Mouse (Mus musculus): ENCODE measurements around the gene Tctn1.

DNA sequence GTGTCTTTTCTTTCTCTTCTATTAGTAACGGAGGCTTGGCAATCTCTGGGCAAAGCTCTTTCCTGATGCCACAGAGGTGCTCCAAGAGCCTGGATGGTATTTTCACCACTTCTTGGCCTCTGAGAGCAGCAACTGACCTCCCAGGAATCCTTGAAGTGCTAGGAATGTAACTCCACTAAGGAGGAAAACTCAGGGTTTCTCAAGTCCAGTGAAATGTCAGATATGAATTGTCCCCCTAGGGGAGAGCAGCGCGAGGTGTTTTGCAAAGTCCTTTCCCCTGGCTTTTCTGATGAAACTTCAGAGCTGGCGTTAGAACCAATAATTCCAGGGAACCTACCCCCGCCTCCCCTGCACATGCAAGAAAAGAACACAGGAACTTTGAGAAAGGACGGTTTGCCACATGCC lies 16.2 kb upstream of the Tctn1 start:
- no peak for TF ChIP-seq CHD1 (IDR thresholded peaks at IDR 0.05; ENCODE audit: low read depth, low read length)
- TF ChIP-seq CHD2 (IDR thresholded peaks at IDR 0.05; ENCODE audit: low read length): no peak
- no peak for TF ChIP-seq SMC3 (IDR thresholded peaks at IDR 0.05; ENCODE audit: low read depth, low read length)
- no peak for TF ChIP-seq CTCF (IDR thresholded peaks at IDR 0.05 in 2 of 3, conservative IDR thresholded peaks at IDR 0.05 in 1 of 3; ENCODE audit: control insufficient read depth in 1 of 3, insufficient read depth in 1 of 3, low read depth in 2 of 3, low read length in 3 of 3, poor library complexity in 1 of 3, severe bottlenecking in 1 of 3)
- TF ChIP-seq USF2 (IDR thresholded peaks at IDR 0.05; ENCODE audit: borderline replicate concordance in 1 of 2, insufficient read depth in 1 of 2, low read depth in 1 of 2, low read length in 2 of 2): no peak
- no peak for TF ChIP-seq TCF12 (IDR thresholded peaks at IDR 0.05; ENCODE audit: low read depth, low read length)
- TF ChIP-seq POLR2A (IDR thresholded peaks at IDR 0.05; ENCODE audit: control insufficient read depth in 1 of 2, insufficient read depth in 1 of 2, low read depth in 1 of 2, low read length in 2 of 2, poor library complexity in 1 of 2): no peak
- no peak for TF ChIP-seq JUND (IDR thresholded peaks at IDR 0.05; ENCODE audit: low read depth, low read length)
- no peak for TF ChIP-seq TBP (IDR thresholded peaks at IDR 0.05; ENCODE audit: low read depth, low read length)
- TF ChIP-seq NRF1 (IDR thresholded peaks at IDR 0.05; ENCODE audit: insufficient read depth, low read depth, low read length, poor library complexity, severe bottlenecking): no peak
- TF ChIP-seq MAX (IDR thresholded peaks at IDR 0.05; ENCODE audit: low read length): no peak
- TF ChIP-seq HCFC1 (IDR thresholded peaks at IDR 0.05; ENCODE audit: low read depth, low read length): no peak
- no peak for TF ChIP-seq GABPA (IDR thresholded peaks at IDR 0.05; ENCODE audit: low read depth, low read length)

Measured in MEL (cell line).